Mouse (Mus musculus) kidney, postnatal 25 days (tissue): ENCODE results near the gene Id2.

ENCODE experiments used
- DNase-seq, 2 experiments: peaks; one replicate each; pipeline ENCODE4 v3.0.0; 2021; ENCODE audit warnings: mixed read lengths in 2 of 2

Gene Id2

DNA sequence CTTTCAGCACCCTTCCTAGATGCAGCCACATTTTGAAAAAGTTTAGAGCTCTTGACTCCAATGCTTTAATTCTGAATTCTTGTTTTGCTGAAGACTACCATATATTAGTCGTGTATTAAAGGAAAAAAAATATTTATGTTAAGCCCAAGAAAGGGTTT, at the start of gene Id2:
Id2 (minus strand) TSS at position 89 of the 158 bp plus-strand sequence.
- DNase-seq = no peak

GRCm38 (mm10) chr12:25145344-25145698, 48.4 kb upstream of the Id2 start:
- no peak for DNase-seq

- DNase-seq = no peak
These were observed 47.8 kb upstream of the Id2 start for GRCm38 (mm10) chr12:25144591-25145343.

- no peak for DNase-seq
These were observed 46.6 kb upstream of the Id2 start for GRCm38 (mm10) chr12:25143492-25143891.

DNA sequence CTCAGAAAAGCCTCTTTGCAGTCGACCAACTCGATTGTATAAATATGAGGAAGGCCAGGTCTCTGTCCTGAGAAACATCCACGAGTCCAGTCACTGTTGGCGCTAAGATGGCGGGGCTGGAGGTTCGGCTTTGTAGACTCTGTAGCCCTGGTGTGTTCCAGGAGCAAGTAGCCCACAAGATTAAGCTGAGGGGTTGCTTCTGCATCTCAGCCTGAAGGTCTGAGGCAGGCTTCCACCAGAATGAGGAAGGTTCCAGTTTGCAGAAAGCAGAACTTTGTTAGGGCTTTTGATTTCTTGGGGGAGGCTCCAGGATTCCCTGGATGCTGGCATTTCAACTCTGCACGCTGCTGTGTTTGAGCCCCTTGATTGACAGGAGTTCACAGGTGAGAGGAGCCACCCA, 45.3 kb upstream of the Id2 start:
- no peak for DNase-seq

DNA sequence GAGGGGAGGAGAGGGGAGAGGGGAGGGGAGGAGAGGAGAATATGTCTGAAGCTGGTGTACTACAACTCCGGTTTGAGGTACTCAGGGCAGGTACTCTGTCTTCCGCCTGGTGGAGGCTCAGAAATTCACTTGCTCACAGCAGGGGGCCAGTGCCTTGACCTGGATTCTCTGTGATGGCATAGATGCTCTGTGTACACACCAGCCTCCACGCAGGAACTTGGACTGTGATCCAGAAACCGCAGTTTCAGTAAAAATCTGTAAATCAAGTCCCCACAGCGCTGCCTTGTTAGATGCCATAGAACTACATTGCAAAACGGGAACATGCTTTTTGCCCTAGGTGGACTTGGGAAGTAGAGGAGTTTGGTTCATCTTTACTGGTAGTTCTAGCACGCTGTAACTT, 44.4 kb upstream of the Id2 start:
- peak; percentile 43 to 75 for DNase-seq

GRCm38 (mm10) chr12:25140115-25140514, 43.2 kb upstream of the Id2 start:
- peak; percentile 59 to 82 for DNase-seq

DNA sequence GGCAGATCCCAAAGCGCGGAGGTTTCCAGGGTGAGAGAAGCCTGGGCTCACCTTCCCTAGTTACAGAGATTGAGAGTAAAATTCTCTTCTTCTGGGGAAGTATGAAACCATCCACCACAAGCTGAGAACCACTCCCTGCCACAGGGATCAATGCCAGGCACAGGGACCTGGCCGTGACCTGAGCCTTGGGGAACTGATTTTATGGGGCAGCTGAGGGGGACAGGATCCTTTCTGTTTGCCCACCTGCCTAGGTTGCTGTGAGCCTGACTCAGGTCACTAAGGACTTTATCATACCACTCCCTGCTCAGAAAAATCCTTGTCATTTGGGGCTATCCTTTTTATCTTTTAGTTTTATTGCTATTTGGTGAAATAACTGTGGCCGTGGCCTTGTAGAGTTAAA, 41.7 kb upstream of the Id2 start:
- no peak for DNase-seq

- peak; percentile 64 to 89 for DNase-seq
These were observed 35.1 kb upstream of the Id2 start for GRCm38 (mm10) chr12:25132046-25132445.

DNA sequence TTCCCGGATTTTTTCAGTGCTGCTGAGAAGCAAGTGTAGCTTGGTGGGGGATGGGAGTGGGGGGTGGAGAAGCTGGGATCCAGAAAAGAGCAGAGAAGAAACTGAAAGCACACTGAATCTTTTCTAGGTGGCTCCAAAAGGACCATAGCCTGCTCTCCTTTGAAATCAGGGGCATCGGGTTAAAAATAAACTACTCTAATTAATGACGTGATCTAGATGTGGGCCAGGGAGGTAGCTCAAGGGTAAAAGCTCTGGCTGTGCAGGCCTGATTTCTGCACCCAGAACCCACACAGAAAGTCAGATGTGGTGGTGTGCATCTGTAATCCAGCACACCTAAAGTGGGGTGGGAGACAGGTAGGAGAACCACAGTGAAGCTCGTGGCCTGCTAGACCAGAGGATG, 30.7 kb upstream of the Id2 start:
- no peak for DNase-seq

DNA sequence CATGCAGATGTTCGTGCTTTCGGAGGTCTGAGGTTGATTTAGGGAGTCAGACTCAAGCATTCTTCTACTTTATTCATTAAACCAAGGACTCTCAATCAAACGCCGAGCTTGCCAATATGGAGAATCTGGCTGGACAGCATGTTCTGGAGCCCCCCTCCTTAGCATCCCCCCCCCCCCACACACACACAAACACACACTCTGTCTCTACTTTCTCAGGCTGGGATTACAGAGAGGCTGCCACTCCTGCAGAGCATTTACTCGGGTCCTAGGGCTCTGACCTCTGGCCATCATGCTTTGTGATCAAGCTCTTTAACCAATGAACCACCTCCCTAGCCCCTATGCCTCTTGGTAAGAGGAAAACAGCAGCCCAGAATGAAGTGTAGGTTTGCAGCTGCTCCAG, 29.3 kb upstream of the Id2 start:
- DNase-seq = no peak

DNA sequence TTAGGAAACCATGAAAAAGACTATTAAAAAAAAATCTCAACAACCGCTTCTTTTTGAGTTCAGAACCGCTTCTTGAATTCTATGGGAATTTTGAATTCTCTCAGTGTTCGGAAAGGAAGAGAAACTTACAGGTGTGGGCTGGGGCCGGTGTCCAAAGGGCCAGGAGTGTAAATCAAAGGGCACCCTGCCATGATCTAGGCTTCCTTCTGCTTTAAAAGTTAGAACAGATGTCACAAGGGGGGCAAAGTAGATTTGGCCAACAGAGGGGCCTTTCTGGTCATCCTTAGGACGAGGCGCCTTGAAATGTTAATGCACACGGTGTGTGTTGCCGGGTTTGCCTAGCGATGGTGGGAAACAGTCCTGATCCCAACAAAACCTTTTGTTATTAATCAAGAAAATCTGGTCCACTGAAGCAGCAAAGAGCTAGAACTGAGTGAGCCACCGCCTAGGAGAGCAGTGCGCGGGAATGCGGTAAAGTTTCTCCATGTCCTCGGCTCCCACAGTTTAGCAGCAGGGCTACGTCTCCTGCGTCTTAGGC, 28.4 kb upstream of the Id2 start:
- no peak for DNase-seq

- DNase-seq = no peak
These were observed 27.7 kb upstream of the Id2 start for GRCm38 (mm10) chr12:25124431-25125238.

DNA sequence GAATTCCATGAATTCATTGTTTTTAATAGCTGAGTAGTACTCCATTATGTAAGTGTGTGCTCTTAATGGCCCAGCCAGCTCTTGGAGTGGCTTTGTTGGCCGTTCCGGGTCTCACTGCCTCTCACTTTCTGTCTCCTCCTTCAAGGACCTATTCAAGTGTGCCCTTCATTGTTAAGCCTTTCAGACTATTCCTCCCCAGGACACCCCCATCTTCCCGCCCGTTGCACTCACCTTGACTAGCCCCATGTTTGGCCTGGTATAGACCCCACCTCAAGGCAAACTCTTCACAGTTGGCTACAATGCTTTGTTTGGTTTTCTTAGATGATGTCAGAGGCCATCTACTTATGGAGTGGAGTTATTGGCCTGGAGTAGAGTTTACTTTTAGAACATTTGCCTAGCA, 23.8 kb upstream of the Id2 start:
- DNase-seq = no peak

DNA sequence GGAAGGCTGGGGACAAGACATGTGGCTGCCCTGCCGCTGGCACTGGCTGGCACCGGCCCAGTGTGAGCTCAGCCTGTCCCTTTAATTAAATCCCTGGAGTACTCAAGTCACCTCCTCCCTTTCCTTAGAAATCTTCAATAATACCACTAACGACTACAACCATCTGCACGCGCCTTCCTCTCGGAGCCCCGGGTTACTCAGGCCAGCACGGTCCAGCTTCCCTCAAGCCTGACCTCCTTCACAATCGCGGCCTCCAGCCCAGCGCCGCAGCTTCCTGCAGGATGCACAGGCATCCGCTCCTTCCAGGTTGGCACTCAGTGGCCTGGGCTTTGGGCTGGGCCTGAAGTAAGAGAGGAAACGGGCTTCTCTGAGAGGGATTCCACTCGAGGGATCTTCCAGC, 22.3 kb upstream of the Id2 start:
- peak; percentile 70 to 90 for DNase-seq

DNA sequence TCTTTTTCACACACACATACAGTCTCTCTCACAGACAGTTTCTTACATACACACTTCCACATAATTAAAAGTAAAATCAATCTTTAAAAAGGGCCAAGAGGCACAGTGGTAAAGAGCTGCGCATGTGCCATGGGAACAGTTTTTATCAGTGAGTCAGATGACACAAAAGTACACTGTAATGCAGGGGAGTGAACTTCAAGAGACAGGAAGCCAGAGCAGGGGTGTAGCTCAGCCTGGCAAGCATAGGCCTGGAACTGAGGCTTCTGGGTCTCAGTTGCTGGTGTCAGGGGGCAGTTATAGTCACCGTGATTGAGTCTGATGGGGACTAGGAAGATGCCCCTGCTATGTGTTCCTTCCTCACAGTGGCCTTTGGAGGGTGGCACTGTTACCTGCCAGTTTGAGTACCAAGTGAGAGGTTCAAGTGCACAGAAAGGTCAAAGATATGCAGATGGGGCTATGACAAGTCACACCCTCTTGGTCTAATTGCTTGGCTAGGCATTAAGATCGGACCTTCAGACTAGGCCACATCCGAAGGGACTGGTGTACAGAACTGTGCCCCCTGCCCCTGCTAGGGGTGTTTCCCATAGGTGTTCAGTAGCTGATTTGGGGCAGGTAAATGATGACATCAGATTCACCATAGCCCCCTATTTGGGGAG, 21.0 kb upstream of the Id2 start:
- DNase-seq = no peak

GRCm38 (mm10) chr12:25116126-25116525, 19.2 kb upstream of the Id2 start:
- no peak for DNase-seq

DNA sequence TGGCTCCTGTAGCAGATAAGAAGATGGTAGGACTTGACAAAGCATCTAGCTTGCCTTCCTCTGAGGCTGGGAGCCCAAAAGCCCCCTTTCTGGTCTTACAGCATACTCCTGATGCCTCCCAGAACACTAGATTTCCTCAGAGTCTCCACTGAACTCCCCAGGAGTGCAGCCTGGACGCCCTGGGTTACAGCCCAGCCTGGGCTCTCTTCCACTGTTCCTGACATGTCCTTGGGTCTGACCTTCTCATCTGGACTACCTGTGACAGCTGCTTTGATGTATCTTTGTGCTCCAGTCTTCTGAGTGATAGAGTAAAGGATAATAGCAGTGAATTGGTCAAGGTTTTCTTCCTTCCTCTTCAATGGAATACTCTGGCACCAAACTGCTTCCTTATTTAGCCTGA, 17.5 kb upstream of the Id2 start:
- no peak for DNase-seq

GRCm38 (mm10) chr12:25113357-25113756, 16.4 kb upstream of the Id2 start:
- no peak for DNase-seq

DNA sequence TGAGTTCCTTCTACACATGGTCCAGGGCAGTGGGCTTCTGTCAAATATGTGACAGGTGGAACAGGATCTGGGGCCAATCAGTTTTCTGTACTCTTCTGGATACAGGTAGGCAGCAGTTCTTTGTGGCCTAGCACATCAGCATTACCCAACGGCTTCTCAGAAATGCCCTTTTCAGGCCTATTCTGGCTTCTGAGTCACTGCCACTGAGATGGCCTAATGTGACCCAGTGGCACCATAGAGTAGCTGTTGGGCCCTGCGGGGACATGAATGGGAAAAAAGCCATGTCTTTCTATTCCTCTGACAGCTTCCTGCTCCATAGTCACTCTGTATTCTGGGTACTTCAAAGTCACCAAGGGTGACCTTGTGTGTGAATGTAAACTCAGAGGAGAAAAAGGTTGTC, 15.9 kb upstream of the Id2 start:
- no peak for DNase-seq

DNA sequence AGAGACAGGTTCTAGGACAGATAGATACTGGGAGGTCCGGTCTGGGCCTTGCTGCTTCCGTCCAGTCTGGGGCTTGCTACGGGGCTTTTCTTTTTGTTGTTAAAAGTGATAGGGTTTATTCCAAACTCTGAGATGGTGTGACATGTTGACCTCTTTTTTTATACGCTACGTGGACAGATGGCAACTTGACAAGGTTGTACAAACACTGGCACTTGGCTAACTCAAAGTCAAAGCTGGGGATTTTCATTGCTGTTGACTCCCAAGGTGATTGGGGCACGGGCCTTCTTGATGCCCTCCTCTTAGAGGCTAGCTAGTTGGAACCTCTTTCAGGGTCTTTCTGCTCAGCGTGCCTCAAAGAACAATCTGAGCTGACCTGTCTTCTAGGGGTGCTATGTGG, 13.7 kb upstream of the Id2 start:
- no peak for DNase-seq

- peak; percentile 74 to 92 for DNase-seq
These were observed 13.2 kb upstream of the Id2 start for GRCm38 (mm10) chr12:25109971-25110681.

GRCm38 (mm10) chr12:25108865-25109264, 11.9 kb upstream of the Id2 start:
- peak; percentile 40 to 80 for DNase-seq
